Mouse (Mus musculus) heart, embryonic 16.5 days (tissue): Measurements from ENCODE around the gene Pigo. TPM values are rescaled to one million over a fixed set of nuclear protein-coding genes. Genes with fewer than 3 reads are reported as not detected.

ENCODE experiments used
- ATAC-seq: fragments of 200-750 bp; cut with Nextera tagmentation; replicated peaks from 2 replicates; pipeline ENCODE4 v1.8.0; 2017; ENCODE audit warnings: moderate number of reproducible peaks; ENCODE audit not compliant: insufficient read depth, low FRiP score; ENCODE audit errors: extremely low read depth
- H3K27ac ChIP-seq: fragments of 300-500 bp; sonication (generic); 2 replicates; pipeline ENCODE4 v1.5.1; 2014; ENCODE audit warnings: mild to moderate bottlenecking, low read length, control low read depth, moderate library complexity
- H3K27me3 ChIP-seq: fragments of 300-500 bp; sonication (generic); 2 replicates; pipeline ENCODE4 v1.6.1; 2014; ENCODE audit warnings: low read length, mixed read lengths; ENCODE audit not compliant: control insufficient read depth, insufficient read depth
- H3K36me3 ChIP-seq: fragments of 300-500 bp; sonication (generic); 2 replicates; pipeline ENCODE4 v1.6.1; 2014; ENCODE audit not compliant: control insufficient read depth, insufficient read depth
- H3K4me1 ChIP-seq: fragments of 300-500 bp; sonication (generic); 2 replicates; pipeline ENCODE4 v1.6.1; 2014; ENCODE audit warnings: low read length, mixed read lengths; ENCODE audit not compliant: control insufficient read depth, insufficient read depth
- H3K4me2 ChIP-seq: fragments of 300-500 bp; sonication (generic); 2 replicates; pipeline ENCODE4 v1.6.1; 2014; ENCODE audit warnings: low read depth, mild to moderate bottlenecking, control low read depth, low read length
- H3K4me3 ChIP-seq: fragments of 300-500 bp; sonication (generic); 2 replicates; pipeline ENCODE4 v1.5.1; 2014; ENCODE audit warnings: mild to moderate bottlenecking, control low read depth, low read length
- H3K9ac ChIP-seq: fragments of 300-500 bp; sonication (generic); 2 replicates; pipeline ENCODE4 v1.6.1; 2014; ENCODE audit warnings: low read length, control low read depth
- H3K9me3 ChIP-seq: fragments of 300-500 bp; sonication (generic); replicated peaks from 2 replicates; pipeline ENCODE4 v1.6.1; 2016; ENCODE audit warnings: low read length; ENCODE audit not compliant: control insufficient read depth
- WGBS: fragments of 180-500 bp; shearing (Covaris S2); extraction: QIAGEN DNeasy Blood & Tissue Kit; methylation state at CpG from one replicate; pipeline ENCODE4 v1.1.7; 2014; 5-methylcytosine and 5-hydroxymethylcytosine counted together
- polyA plus RNA-seq: library from polyadenylated mRNA; unstranded; fragments of >200 nt; fragmentation: Nextera tagmentation; extraction: Ambion mirVana; gene quantifications from 2 replicates; pipeline ENCODE4 v1.2.1, GENCODE M21; 2015

Pigo gene
- polyA plus RNA-seq, 1 experiment from 2014 or later: 15.8 TPM

DNA sequence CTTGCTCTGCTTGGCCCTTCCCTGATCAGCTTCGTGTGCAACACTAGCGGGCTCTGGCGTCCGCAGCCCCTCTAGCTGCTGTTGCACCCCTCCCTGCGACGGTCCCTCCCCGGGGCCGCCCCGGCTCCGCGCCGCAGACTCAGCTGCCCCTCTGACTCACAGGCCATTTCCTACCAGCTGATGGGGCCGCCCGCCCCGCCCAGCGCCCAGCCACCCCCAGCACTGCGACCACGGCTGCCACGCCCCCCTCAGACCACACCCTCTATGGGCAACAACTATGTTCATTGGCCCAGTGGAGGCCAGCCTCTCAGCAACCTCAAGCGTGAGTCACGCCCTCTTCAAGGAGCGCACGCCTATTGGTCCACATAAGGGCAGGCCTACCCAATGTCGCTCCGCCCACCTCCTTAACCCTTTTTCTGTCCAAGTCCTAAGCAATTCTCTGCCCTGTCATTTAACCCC lies 14.5 kb upstream of the Pigo start:
- no peaks in the 10 kb centered on the region for H3K9me3 ChIP-seq
- H3K36me3 ChIP-seq: peaks cover 13% of the 10 kb centered on the region
- under 1% methylated on average over 25 of the region's 25 CpGs for WGBS
- peaks cover 36% of the 10 kb centered on the region for H3K4me1 ChIP-seq
- peak overlapping the region; percentile 76 for H3K4me2 ChIP-seq
- peak overlapping the region; percentile 78 for H3K9ac ChIP-seq
- H3K27ac ChIP-seq: peak overlapping the region; percentile 70
- peak overlapping the region; percentile 69 for H3K4me3 ChIP-seq
- peak; percentile 98 for ATAC-seq
- no peaks in the 10 kb centered on the region for H3K27me3 ChIP-seq

- Histone ChIP-seq H3K4me3 (peak overlapping the region; percentile 69), H3K4me2 (peak overlapping the region; percentile 76), H3K27ac (peak overlapping the region; percentile 70), H3K4me1 (peaks cover 31% of the 10 kb centered on the region), H3K9me3 (no peaks in the 10 kb centered on the region), H3K27me3 (no peaks in the 10 kb centered on the region), H3K36me3 (peaks cover 13% of the 10 kb centered on the region), H3K9ac (peak overlapping the region; percentile 78)
- 2% methylated on average over 11 of the region's 11 CpGs for WGBS
- no peak for ATAC-seq
These were observed 14.0 kb upstream of the Pigo start for GRCm38 (mm10) chr4:43039609-43040008.

DNA sequence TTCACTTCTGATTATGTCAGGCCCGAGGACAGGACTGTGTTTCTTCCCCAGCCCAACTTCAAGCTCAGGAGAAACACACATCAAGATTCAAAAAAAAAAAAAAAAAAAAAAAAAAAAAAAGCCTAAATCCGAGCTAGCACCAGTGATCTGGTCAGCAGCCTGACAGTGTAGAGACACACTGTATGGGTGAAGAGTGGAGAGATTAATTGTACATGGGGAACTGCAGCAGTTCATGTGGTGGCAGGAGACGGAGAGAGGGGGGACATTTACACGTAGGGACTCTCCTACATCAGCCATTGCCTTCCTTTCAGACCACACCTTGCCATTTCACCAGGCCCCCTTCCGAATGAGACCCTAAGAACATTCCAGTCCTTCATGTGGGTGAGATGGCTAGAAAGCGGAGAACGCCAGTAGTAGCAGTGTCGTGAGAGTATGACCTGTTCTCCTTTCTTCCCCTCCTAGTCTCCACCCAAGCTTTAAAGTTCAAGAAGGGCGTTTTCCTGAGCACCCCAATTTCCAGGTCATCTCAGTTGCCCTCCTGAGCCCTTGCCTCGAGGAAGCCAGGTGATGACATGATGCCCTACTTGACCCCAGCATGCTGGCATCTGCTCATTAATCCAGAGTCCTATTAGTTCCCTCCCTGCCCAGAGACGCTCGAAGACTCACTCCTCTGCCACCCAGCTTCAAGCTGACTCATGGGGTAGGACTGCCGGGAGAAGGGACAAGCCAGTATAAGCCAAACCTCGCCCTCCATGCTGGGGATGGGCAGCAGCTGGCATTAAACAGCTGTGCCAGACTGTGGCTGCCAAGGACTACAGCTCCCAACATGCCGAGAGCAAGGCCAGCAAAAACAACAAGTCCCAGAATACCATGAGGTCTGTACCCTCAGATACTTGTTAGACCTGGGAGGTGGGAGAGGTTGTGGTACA lies 13.2 kb upstream of the Pigo start:
- H3K4me1 ChIP-seq: peaks cover 23% of the 10 kb centered on the region
- H3K9ac ChIP-seq: peak overlapping the region; percentile 78
- H3K4me2 ChIP-seq: peak overlapping the region; percentile 76
- peaks cover 17% of the 10 kb centered on the region for H3K36me3 ChIP-seq
- no peaks in the 10 kb centered on the region for H3K27me3 ChIP-seq
- ATAC-seq: no peak
- no peaks in the 10 kb centered on the region for H3K9me3 ChIP-seq
- H3K4me3 ChIP-seq: peak overlapping the region; percentile 69
- H3K27ac ChIP-seq: peak overlapping the region; percentile 70
- 46% methylated on average over 15 of the region's 15 CpGs for WGBS

DNA sequence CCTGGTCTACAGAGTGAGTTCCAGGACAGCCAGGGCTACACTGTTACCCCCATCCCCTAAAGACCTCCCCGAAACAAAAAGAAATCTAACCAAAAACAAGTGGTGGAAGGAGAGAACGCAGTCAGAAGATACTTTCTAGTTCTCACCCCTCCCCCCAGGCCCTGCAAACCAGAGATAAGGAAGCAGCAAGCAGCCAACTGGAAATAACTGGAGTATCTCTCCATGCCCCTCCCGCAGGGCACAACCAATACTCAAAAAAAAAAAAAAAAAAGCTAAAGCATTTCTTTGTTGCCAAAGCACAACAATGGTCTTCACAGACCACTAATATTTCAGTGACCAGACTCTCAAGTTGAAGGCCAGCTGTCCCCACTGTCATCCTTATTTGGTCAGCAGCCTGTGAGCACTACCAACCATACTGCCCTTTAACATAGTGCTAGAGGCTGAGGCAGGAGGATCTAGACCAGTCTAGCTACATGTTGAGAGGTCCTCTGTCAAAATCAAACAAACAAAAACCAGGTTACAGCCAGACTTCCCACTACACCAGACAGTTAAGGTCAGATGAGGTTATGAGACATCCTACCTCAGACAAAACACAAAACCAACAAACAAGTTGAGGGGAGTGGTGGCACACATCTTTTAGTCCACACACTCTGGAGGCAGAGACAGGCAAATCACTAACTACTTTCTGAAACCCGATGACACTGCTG lies 12.4 kb upstream of the Pigo start:
- no peak overlapping the region for H3K9ac ChIP-seq
- H3K27me3 ChIP-seq: no peaks in the 10 kb centered on the region
- WGBS: 28% methylated on average over 4 of the region's 4 CpGs
- H3K9me3 ChIP-seq: no peaks in the 10 kb centered on the region
- H3K4me1 ChIP-seq: peaks cover 19% of the 10 kb centered on the region
- H3K4me2 ChIP-seq: no peak overlapping the region
- peaks cover 24% of the 10 kb centered on the region for H3K36me3 ChIP-seq
- ATAC-seq: no peak
- H3K27ac ChIP-seq: no peak overlapping the region
- H3K4me3 ChIP-seq: no peak overlapping the region

DNA sequence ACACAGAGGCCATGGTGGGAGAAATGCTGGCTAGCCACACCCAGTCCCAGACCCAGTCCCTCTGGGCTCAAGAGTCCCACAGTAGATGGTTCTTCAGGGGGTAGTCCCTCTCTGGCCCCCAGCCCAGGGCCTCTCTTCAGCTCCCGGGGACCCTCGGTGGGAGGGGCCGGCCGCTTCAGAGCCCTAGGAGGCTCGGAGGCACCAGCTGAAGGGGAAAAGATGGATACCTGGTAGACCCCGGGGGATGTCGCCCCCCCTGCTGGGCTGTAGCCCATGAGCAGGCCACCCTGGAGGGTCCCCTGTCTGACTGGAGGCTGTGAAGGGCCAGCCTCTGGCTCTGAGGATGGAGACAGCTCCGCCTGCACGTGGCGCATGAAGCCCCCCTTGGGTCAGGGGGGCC lies 10.7 kb upstream of the Pigo start:
- Histone ChIP-seq H3K4me2 (no peak overlapping the region), H3K9me3 (no peaks in the 10 kb centered on the region), H3K4me3 (no peak overlapping the region), H3K27ac (no peak overlapping the region), H3K9ac (no peak overlapping the region), H3K27me3 (no peaks in the 10 kb centered on the region), H3K4me1 (peaks cover 22% of the 10 kb centered on the region), H3K36me3 (peaks cover 24% of the 10 kb centered on the region)
- ATAC-seq: no peak
- 90% methylated on average over 10 of the region's 10 CpGs for WGBS

DNA sequence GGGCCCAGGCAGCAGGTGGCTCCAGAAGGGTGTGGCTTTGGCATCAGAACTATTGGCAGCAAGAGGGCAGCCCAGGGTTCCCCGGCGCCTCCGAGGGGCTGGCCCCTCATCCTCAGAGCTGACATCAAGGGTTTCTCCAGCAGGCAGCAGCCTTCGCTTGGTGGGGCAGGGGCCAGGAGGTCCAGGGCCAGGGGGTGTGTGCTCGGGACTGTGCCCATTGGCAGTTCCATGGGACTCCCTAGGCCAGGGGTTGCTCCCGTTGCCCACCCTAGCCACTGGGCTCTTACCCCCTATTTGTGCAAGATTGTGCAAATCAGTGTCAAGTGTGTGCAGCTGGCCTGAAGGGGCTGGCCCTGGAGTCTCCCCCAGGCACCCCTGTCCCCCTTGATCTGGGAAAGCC lies 10.2 kb upstream of the Pigo start:
- no peak overlapping the region for H3K4me2 ChIP-seq
- ATAC-seq: no peak
- no peaks in the 10 kb centered on the region for H3K27me3 ChIP-seq
- H3K4me3 ChIP-seq: no peak overlapping the region
- no peak overlapping the region for H3K27ac ChIP-seq
- 82% methylated on average over 6 of the region's 6 CpGs for WGBS
- H3K9ac ChIP-seq: no peak overlapping the region
- H3K36me3 ChIP-seq: peaks cover 24% of the 10 kb centered on the region
- peaks cover 22% of the 10 kb centered on the region for H3K4me1 ChIP-seq
- no peaks in the 10 kb centered on the region for H3K9me3 ChIP-seq

GRCm38 (mm10) chr4:43033481-43033880 lies 7.9 kb upstream of the Pigo start:
- ATAC-seq: no peak
- WGBS: 81% methylated on average over 14 of the region's 14 CpGs
- H3K27me3 ChIP-seq: no peaks in the 10 kb centered on the region
- H3K27ac ChIP-seq: no peak overlapping the region
- H3K36me3 ChIP-seq: peaks cover 34% of the 10 kb centered on the region
- peaks cover 16% of the 10 kb centered on the region for H3K4me1 ChIP-seq
- no peak overlapping the region for H3K4me2 ChIP-seq
- no peak overlapping the region for H3K4me3 ChIP-seq
- H3K9ac ChIP-seq: no peak overlapping the region
- H3K9me3 ChIP-seq: no peaks in the 10 kb centered on the region

- no peaks in the 10 kb centered on the region for H3K9me3 ChIP-seq
- peaks cover 13% of the 10 kb centered on the region for H3K4me1 ChIP-seq
- peaks cover 37% of the 10 kb centered on the region for H3K36me3 ChIP-seq
- WGBS: 81% methylated on average over 1 of the region's 1 CpGs
- no peaks in the 10 kb centered on the region for H3K27me3 ChIP-seq
- no peak overlapping the region for H3K27ac ChIP-seq
- H3K4me3 ChIP-seq: no peak overlapping the region
- H3K9ac ChIP-seq: no peak overlapping the region
- H3K4me2 ChIP-seq: no peak overlapping the region
- ATAC-seq: no peak
These were observed 6.9 kb upstream of the Pigo start for GRCm38 (mm10) chr4:43032501-43032900.
